Comparison of ENCODE assay signal across 11 mouse cellular contexts in genomic region chr11:102070426-102070825, GRCm38 (mm10). TPM values are rescaled to one million over a fixed set of nuclear protein-coding genes. Genes with fewer than 3 reads are reported as not detected.
A peak's percentile ranks its signal among the peaks of the same experiment; 100 is the strongest.
DNase-seq lines count a peak whose midpoint lies in the region; ATAC-seq and TF ChIP-seq lines count a peak whose summit lies in the region.
"Had no signal": no experiment of that assay in that cellular context is flagged by ENCODE, and none has a peak within 500 bp of the region (broad histone marks: within the 10 kb centered on the region; RNA-seq: fewer than 3 reads in every experiment).

No protein-coding gene starts in this region.

- no peak for TF ChIP-seq CTCF in kidney, postnatal 0 days (IDR thresholded peaks at IDR 0.05; ENCODE audit: low read depth)

- H3K27me3 ChIP-seq in kidney, postnatal 0 days (ENCODE audit: insufficient read depth, low read length): peaks cover 5% of the 10 kb centered on the region; the same call in 1 of the 2 replicates
- 0 out of 2 replicates have a peak, but pooled peaks cover 5% of the 10 kb centered on the region for H3K27me3 ChIP-seq in embryonic facial prominence, embryonic 12.5 days
- H3K27me3 ChIP-seq in forebrain, embryonic 15.5 days: no peaks in the 10 kb centered on the region
- H3K27me3 ChIP-seq in limb, embryonic 14.5 days (ENCODE audit: control insufficient read depth, insufficient read depth, low read length): no peaks in the 10 kb centered on the region

- no peak for ATAC-seq in kidney, postnatal 0 days (replicated peaks; ENCODE audit: low FRiP score, low read depth)
- no peak for ATAC-seq in embryonic facial prominence, embryonic 12.5 days (ENCODE audit: insufficient number of reproducible peaks, insufficient read depth, low FRiP score, low TSS enrichment)
- ATAC-seq in forebrain, embryonic 15.5 days (replicated peaks): no peak
- peak; percentile 63 for ATAC-seq in limb, embryonic 14.5 days (ENCODE audit: low FRiP score, low read depth)

- H3K4me3 ChIP-seq in kidney, postnatal 0 days (replicated peaks; ENCODE audit: low read depth, low read length): no peak overlapping the region
- H3K4me3 ChIP-seq in embryonic facial prominence, embryonic 12.5 days: no peak overlapping the region
- no peak overlapping the region for H3K4me3 ChIP-seq in forebrain, embryonic 15.5 days
- H3K4me3 ChIP-seq in limb, embryonic 14.5 days (replicated peaks; ENCODE audit: low read length): no peak overlapping the region
- H3K4me3 ChIP-seq: heart, adult 2 months had no signal

- 3% methylated on average over 13 of the region's 13 CpGs for WGBS in kidney, postnatal 0 days
- 3% methylated on average over 13 of the region's 13 CpGs for WGBS in embryonic facial prominence, embryonic 12.5 days
- 6% methylated on average over 13 of the region's 13 CpGs for WGBS in forebrain, embryonic 15.5 days
- WGBS in limb, embryonic 14.5 days: 5% methylated on average over 13 of the region's 13 CpGs

- no peak overlapping the region for H3K27ac ChIP-seq in kidney, postnatal 0 days
- no peak overlapping the region for H3K27ac ChIP-seq in embryonic facial prominence, embryonic 12.5 days
- H3K27ac ChIP-seq in forebrain, embryonic 15.5 days (replicated peaks): peak overlapping the region; percentile 24
- H3K27ac ChIP-seq in limb, embryonic 14.5 days (replicated peaks; ENCODE audit: low read depth, low read length): no peak overlapping the region
- H3K27ac ChIP-seq: heart, adult 2 months had no signal

- peaks cover 3% of the 10 kb centered on the region; the same call in 1 of the 2 replicates for H3K4me1 ChIP-seq in kidney, postnatal 0 days (replicated peaks; ENCODE audit: insufficient read depth, low read length)
- H3K4me1 ChIP-seq in embryonic facial prominence, embryonic 12.5 days: peaks cover 12% of the 10 kb centered on the region
- peaks cover 17% of the 10 kb centered on the region for H3K4me1 ChIP-seq in forebrain, embryonic 15.5 days
- H3K4me1 ChIP-seq in limb, embryonic 14.5 days (ENCODE audit: control insufficient read depth, insufficient read depth, low read length): 0 out of 2 replicates have a peak, but pooled peaks cover 4% of the 10 kb centered on the region

- H3K9ac ChIP-seq in kidney, postnatal 0 days (ENCODE audit: low read depth, low read length): no peak overlapping the region
- no peak overlapping the region for H3K9ac ChIP-seq in embryonic facial prominence, embryonic 12.5 days
- no peak overlapping the region for H3K9ac ChIP-seq in forebrain, embryonic 15.5 days (replicated peaks)
- peak overlapping the region; percentile 28; the same call in 1 of the 2 replicates for H3K9ac ChIP-seq in limb, embryonic 14.5 days (ENCODE audit: low read depth, low read length, severe bottlenecking)

- TF ChIP-seq POLR2A in limb, embryonic 14.5 days (IDR thresholded peaks at IDR 0.05; ENCODE audit: borderline replicate concordance, extremely low read depth, insufficient read depth, insufficient read length): no peak

- H3K36me3 ChIP-seq in kidney, postnatal 0 days (ENCODE audit: insufficient read depth, low read length): no peaks in the 10 kb centered on the region
- no peaks in the 10 kb centered on the region for H3K36me3 ChIP-seq in embryonic facial prominence, embryonic 12.5 days
- no peaks in the 10 kb centered on the region for H3K36me3 ChIP-seq in forebrain, embryonic 15.5 days
- peaks cover 2% of the 10 kb centered on the region; the same call in 1 of the 2 replicates for H3K36me3 ChIP-seq in limb, embryonic 14.5 days (ENCODE audit: control insufficient read depth, insufficient read depth, low read length)

- H3K4me2 ChIP-seq in kidney, postnatal 0 days (ENCODE audit: low read length): 0 out of 2 replicates have a peak overlapping the region, but pooled peaks have one; percentile 3
- H3K4me2 ChIP-seq in embryonic facial prominence, embryonic 12.5 days (replicated peaks): peak overlapping the region; percentile 33
- H3K4me2 ChIP-seq in forebrain, embryonic 15.5 days (replicated peaks): peak overlapping the region; percentile 24
- H3K4me2 ChIP-seq in limb, embryonic 14.5 days (replicated peaks; ENCODE audit: low read depth, low read length, severe bottlenecking): no peak overlapping the region; the same call in 1 of the 2 replicates

- no peak for DNase-seq in kidney, postnatal 0 days (ENCODE audit: low spot score)
- no peak for DNase-seq in kidney, adult 8-10 months
- DNase-seq in limb, embryonic 14.5 days (ENCODE audit: low spot score): peak; percentile 7
- DNase-seq in frontal cortex, postnatal 36 days (ENCODE audit: low spot score in 2 of 2): no peak
- DNase-seq in adrenal gland, adult (ENCODE audit: inconsistent age in 2 of 2, low spot score in 1 of 2): no peak
- DNase-seq: heart, adult 2 months; right cerebral cortex, postnatal 4 days; thymus, postnatal 4 days had no signal

- H3K9me3 ChIP-seq in kidney, postnatal 0 days (replicated peaks; ENCODE audit: low read length): no peaks in the 10 kb centered on the region
- H3K9me3 ChIP-seq in embryonic facial prominence, embryonic 12.5 days: no peaks in the 10 kb centered on the region
- no peaks in the 10 kb centered on the region for H3K9me3 ChIP-seq in forebrain, embryonic 15.5 days
- no peaks in the 10 kb centered on the region for H3K9me3 ChIP-seq in limb, embryonic 14.5 days (ENCODE audit: control insufficient read depth, low read length)

RNA-seq across cellular contexts. Expression of gene Mpp2, which starts 17.9 kb away (rescaled TPM):
- 8.8 and 9.3 TPM in 2 replicates for polyA plus RNA-seq in kidney, postnatal 0 days (2015; fragmentation: Nextera tagmentation; extraction: Ambion mirVana)
- 12.7 and 12.8 TPM in 2 replicates for polyA plus RNA-seq in embryonic facial prominence, embryonic 12.5 days (2016; fragmentation: Nextera tagmentation; extraction: Ambion mirVana)
- 19.3 and 22.7 TPM in 2 replicates for polyA plus RNA-seq in forebrain, embryonic 15.5 days (2015; fragmentation: Nextera tagmentation; extraction: Ambion mirVana)
- polyA plus RNA-seq in limb, embryonic 14.5 days (2012; rRNA removed): 20.5 and 26.7 TPM in 2 replicates
- 6.6 and 10.2 TPM in 2 replicates for polyA plus RNA-seq in limb, embryonic 14.5 days (2014; fragmentation: Nextera tagmentation; extraction: Ambion mirVana)

RNA-seq across cellular contexts. Expression of gene Cd300lg, which starts 29.1 kb away (rescaled TPM):
- 2.8 and 2.9 TPM in 2 replicates for polyA plus RNA-seq in kidney, postnatal 0 days (2015; fragmentation: Nextera tagmentation; extraction: Ambion mirVana)
- 0.43 and 0.55 TPM in 2 replicates for polyA plus RNA-seq in embryonic facial prominence, embryonic 12.5 days (2016; fragmentation: Nextera tagmentation; extraction: Ambion mirVana)
- 0.11 and 0.34 TPM in 2 replicates for polyA plus RNA-seq in forebrain, embryonic 15.5 days (2015; fragmentation: Nextera tagmentation; extraction: Ambion mirVana)
- 1.0 and 2.1 TPM in 2 replicates for polyA plus RNA-seq in limb, embryonic 14.5 days (2012; rRNA removed)
- 0.81 and 0.87 TPM in 2 replicates for polyA plus RNA-seq in limb, embryonic 14.5 days (2014; fragmentation: Nextera tagmentation; extraction: Ambion mirVana)

RNA-seq across cellular contexts. Expression of gene Ppy, which starts 30.7 kb away (rescaled TPM):
- not detected in 2 replicates for polyA plus RNA-seq in kidney, postnatal 0 days (2015; fragmentation: Nextera tagmentation; extraction: Ambion mirVana)
- polyA plus RNA-seq in embryonic facial prominence, embryonic 12.5 days (2016; fragmentation: Nextera tagmentation; extraction: Ambion mirVana): not detected in 2 replicates
- not detected in 2 replicates for polyA plus RNA-seq in forebrain, embryonic 15.5 days (2015; fragmentation: Nextera tagmentation; extraction: Ambion mirVana)
- not detected in 2 replicates for polyA plus RNA-seq in limb, embryonic 14.5 days (2012; rRNA removed)
- polyA plus RNA-seq in limb, embryonic 14.5 days (2014; fragmentation: Nextera tagmentation; extraction: Ambion mirVana): not detected in 2 replicates
- polyA plus RNA-seq: cortical plate, adult 2 months; heart, adult 2 months had no signal

RNA-seq across cellular contexts. Expression of gene Pyy, which starts 37.2 kb away (rescaled TPM):
- polyA plus RNA-seq in kidney, postnatal 0 days (2015; fragmentation: Nextera tagmentation; extraction: Ambion mirVana): not detected in 2 replicates
- polyA plus RNA-seq in embryonic facial prominence, embryonic 12.5 days (2016; fragmentation: Nextera tagmentation; extraction: Ambion mirVana): 0.71 TPM in 1 of 2 replicates, not detected in the other
- not detected in 2 replicates for polyA plus RNA-seq in forebrain, embryonic 15.5 days (2015; fragmentation: Nextera tagmentation; extraction: Ambion mirVana)
- not detected in 2 replicates for polyA plus RNA-seq in limb, embryonic 14.5 days (2012; rRNA removed)
- polyA plus RNA-seq in limb, embryonic 14.5 days (2014; fragmentation: Nextera tagmentation; extraction: Ambion mirVana): not detected in 2 replicates
- polyA plus RNA-seq: cortical plate, adult 2 months; heart, adult 2 months had no signal

RNA-seq across cellular contexts. Expression of gene Mpp3, which starts 42.2 kb away (rescaled TPM):
- polyA plus RNA-seq in kidney, postnatal 0 days (2015; fragmentation: Nextera tagmentation; extraction: Ambion mirVana): 3.5 and 4.2 TPM in 2 replicates
- 11.1 and 11.4 TPM in 2 replicates for polyA plus RNA-seq in embryonic facial prominence, embryonic 12.5 days (2016; fragmentation: Nextera tagmentation; extraction: Ambion mirVana)
- 46.2 and 48.5 TPM in 2 replicates for polyA plus RNA-seq in forebrain, embryonic 15.5 days (2015; fragmentation: Nextera tagmentation; extraction: Ambion mirVana)
- 15.7 and 17.8 TPM in 2 replicates for polyA plus RNA-seq in limb, embryonic 14.5 days (2012; rRNA removed)
- 4.9 and 5.2 TPM in 2 replicates for polyA plus RNA-seq in limb, embryonic 14.5 days (2014; fragmentation: Nextera tagmentation; extraction: Ambion mirVana)
